Mouse (Mus musculus) gastrocnemius, postnatal 14 days (tissue): ENCODE results near the gene 1700069L16Rik. TPM values are rescaled to one million over a fixed set of nuclear protein-coding genes. Genes with fewer than 3 reads are reported as not detected.
A peak's percentile ranks its signal among the peaks of the same experiment; 100 is the strongest.

Experiments used
- DNase-seq: peaks from one replicate; pipeline ENCODE4 v3.0.0; 2021; ENCODE audit warnings: mixed read lengths
- intact Hi-C: fragments of 180-260 bp; cut with DNase I; formaldehyde crosslinking; loops from one replicate; pipeline ENCODE4 v1.15.1; 2025; ENCODE audit warnings: low total_unique reads
- total RNA-seq, 2 experiments: library from RNA; stranded (reverse); gene quantifications; 2 replicates each; pipeline ENCODE4 v1.2.3; 2021

The 1700069L16Rik gene
- total RNA-seq, 2 experiments from 2014 or later: not detected

DNA sequence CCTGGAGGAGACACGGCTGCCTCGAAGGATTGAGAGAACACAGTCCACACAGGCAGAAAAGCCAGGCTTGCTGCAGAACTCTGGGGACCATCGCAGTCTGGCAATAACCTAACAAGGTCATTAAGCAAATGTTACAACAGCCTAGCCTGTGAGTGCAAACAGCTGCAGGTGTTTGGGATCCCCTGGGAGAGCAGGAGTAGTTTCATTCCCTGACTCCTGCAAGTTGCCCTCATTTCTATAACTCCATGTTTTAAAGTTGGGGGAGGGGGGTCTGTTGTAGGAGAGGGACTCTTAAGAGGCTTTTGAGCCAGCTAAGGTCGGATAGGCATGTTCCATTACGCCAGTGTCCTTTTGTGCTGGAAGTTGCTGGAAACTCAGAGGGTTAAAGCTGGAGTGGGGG lies 30.2 kb downstream of the 1700069L16Rik start:
- intact Hi-C loops: no loop called here
- DNase-seq: peak; percentile 11

DNA sequence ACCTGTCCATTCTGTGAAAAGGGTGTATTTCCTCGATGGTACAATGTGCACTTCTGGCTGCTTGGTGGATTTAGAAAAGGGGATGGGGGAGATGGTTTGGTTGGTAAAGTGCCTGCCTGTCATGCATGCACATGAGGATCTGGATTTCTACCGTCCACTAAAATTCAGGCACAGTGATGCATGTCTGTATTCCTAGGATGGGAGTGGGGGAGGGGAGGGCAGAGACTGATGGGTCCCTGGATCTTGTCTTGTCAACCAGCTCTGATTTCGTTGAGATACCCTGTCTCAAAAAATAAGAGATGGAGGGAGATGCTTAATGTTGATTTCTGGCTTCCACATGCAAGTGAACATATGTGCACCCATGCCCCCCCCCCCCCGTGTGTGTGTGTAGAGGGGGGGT lies 30.6 kb downstream of the 1700069L16Rik start:
- intact Hi-C loops: no loop called here
- DNase-seq: no peak

DNA sequence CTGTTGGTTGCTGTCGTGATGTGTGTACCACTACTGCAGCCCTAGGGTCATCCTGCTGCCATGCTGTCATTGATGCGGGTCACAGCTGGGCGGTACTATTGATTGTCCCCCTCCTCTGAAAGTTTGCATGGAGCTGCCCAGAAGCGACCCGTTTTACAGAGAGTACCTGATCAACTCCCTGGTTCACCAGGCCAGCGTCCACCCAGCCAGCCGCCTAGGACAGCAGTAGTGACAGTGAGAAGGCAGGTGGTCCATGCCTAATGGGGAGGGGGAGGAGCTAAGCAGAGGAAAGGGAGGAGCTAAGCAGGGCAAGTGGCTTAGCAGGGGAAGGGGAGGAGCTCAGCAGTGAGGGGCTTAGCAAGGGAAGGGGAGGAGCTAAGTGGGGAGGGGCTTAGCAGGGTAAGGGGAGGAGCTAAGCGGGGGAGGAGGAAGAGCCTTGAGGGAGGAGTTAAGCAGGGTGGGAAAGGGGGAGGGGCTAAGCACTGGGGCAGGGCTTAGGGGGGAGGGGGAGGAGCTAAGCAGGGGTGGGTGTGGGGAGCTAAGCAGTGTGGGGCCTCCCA lies 31.3 kb downstream of the 1700069L16Rik start:
- intact Hi-C loops: no loop called here
- DNase-seq: no peak

DNA sequence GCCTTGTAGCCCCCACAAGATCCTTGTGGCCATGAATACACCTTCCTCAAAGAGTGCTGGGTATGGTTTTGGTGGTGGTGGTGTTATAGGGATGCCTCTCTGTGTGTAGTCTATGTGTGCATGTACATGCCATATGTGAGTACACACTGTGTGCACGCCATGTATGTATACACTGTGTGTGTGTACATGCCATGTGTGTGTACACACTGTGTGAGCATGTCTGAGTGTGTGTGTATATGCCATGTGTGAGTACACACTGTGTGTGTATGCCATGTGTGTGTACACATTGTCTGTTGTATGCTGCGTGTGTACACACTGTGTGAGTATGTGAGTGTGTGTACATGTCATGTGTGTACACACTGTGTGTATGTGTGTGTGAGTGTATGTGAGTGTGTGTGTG lies 33.7 kb downstream of the 1700069L16Rik start:
- no peak for DNase-seq
- intact Hi-C loops: no loop called here

DNA sequence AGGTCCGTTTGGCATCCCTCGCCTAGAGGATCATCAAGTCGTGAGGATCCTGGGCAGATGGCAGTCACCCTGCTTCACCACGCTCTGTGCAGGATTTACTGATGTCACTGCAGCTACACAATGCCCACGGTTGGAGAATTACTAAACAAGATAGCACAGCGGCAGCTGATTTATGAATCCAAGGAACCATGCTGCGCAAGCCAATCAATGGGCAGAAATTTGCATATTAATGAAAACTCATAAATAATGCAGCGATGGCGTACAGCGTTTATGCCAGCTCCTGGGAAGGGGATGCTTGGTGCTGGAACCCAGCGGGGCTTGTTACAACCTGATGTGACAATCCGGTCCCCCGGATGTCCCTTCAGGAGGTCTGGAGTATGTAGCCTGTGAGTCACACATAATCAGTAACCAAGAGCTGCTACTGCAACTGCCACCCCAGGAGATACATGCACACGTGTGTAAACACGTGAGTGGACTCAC lies 34.5 kb downstream of the 1700069L16Rik start:
- intact Hi-C loops: no loop called here
- no peak for DNase-seq

DNA sequence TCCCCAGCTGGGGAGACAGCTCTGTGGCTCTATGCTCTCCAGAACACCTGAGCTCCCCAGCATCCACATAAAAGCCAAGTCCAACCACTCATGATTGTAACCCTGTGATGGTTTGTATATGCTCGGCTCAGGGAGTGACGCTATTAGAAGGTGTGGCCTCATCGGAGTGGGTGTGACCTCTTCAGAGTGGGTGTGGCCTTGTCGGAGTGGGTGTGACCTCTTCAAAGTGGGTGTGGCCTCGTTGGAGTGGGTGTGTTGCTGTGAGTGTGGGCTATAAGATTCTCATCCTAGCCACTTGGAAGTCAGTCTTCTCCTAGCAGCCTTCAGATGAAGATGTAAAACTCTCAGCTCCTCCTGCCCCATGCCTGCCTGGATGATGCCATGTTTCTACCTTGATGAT lies 37.1 kb downstream of the 1700069L16Rik start:
- intact Hi-C loops: no loop called here
- DNase-seq: no peak

DNA sequence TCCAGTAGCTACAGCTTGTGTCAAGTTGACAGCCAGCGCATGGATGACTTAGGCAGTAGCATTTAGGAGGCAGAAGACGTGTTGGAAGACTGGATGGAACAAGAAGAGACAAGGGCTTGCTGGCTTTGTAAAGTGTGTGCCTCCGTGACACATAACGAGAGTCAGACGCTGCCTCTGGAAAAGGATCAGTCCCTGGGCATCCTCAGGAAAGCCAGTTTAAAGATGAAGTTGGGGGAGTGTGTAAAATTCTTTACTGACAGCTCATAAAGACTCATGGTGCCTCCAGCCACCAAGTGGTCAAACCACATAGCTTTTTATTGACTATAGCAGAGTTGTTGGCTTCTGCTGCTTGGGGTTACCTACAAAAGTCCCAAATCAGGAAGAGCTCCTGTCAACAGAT lies 39.1 kb downstream of the 1700069L16Rik start:
- intact Hi-C loops: no loop called here
- no peak for DNase-seq

DNA sequence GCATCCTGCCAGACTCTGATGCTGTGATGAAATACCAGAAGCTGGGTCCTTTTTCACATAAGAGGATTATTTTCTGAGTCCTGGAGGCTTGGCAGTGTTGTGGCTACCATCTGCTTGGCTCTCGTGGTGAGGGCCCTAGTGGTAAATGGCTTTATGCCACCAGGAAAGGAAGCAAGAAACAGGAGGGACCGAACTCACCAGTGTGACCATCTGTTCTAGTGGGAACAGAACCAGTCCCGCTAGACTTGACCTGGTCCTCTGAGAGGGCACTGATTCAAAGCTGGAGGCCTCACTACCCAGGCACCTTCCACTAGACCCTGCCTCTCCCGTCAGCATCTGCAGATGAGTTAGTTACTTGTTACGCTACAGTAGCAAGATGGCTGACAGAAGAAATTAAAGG lies 41.3 kb downstream of the 1700069L16Rik start:
- DNase-seq: no peak
- intact Hi-C loops: no loop called here

DNA sequence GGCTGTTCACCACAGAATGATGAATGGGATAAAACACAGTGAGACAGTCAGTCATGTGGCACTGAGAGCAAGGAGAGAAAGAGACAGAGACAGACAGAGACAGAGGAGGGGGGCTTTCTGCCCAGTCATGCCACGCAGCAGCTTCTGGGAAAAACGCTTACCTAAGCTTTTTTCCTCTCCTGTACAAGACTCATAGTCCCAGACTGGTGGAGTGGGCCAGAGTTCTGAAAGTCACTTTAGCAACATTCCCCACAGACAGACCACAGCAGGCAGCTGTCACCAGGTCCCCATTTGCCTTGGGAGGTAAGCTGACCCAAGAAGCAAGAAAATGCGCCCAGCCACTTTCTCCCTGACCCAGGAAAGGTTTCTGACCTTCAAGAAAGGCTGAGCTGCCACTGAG lies 42.1 kb downstream of the 1700069L16Rik start:
- DNase-seq: no peak
- intact Hi-C loops: no loop called here

DNA sequence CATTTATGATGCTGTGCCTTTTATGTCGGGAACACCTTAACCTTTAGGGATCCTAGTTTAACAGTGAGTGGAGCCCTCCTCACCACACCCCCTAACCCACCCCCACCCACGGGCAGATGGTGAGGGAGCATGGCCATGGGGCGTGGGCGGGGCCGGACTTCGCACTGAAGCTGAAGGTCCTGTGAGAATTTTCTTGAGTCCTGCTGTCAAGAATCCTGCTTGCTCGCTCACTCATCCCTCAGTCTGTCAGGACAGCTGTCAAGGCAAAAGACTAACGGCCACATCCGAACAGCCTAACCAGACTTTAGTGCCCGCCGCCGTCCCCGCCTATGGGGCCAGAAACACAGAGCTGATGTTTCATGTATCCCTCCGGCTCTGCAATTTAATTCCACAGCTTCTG lies 43.4 kb downstream of the 1700069L16Rik start:
- DNase-seq: no peak
- intact Hi-C loops: no loop called here

DNA sequence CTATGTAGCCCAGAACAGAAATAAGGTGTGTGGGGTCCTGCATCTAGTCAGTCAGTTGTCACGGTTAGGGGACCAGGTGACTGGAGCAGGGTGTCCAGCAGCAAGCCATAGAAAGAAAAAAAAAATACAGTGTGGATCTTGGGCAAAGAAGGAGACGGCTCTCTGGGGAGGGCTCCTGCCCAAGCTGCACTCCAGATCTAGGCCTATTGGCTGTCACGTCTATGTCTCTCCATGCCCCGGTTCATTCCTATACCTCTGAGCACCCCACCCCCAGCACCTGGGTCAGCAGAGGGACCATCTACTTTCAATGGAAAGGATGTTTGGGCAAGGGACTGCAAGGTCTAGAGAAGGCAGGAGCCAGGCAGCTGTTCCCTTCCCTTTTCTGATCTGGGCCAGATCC lies 45.1 kb downstream of the 1700069L16Rik start:
- intact Hi-C loops: no loop called here
- no peak for DNase-seq

DNA sequence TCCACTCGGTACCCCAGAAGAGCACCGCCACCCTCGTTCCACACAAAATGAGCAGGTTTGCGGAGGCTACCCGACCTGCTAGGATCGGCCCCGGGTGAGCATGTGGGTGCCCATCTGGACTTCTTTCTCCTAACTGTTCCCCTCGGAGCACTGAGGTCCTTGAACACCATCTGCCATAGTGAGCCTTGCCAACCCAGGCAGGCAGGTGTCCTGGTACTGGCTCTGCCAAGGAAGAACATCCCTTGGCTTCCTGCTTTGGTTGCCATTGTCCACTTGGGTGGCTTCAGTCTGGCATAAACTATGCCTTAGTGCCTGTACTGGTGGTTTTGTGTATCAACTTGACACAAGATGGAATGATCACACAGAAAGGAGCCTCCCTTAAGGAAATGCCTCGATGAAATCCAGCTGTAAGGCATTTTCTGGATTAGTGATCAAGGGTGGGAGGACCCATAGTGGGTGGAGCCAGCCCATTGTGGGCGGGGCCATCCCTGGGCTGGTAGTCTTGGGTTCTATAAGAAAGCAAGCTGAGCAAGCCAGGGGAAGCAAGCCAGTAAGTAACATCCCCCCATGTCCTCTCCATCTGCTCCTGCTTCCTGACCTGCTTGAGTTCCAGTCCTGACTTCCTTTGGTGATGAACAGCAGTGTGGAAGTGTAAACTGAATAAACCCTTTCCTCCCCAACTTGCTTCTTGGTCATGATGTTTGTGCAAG lies 45.7 kb downstream of the 1700069L16Rik start:
- DNase-seq: no peak
- intact Hi-C loops: no loop called here

DNA sequence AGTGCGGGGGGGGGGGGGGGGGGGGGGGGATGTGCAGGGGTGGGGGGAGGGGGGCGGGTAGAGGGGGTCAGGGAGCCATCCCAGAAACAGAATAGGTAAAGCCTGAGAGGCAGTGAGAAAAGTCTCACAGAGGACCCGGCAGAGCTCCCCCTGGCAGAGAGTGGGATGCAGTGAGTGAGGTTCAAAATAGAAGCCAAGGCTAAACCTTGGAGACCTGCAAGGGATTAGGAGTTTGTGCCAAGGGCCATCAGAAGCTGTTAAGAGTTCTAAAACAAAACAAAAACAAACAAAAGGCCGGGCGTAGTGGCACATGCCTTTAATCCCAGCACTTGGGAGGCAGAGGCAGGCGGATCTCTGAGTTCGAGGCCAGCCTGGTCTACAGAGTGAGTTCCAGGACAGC lies 47.0 kb downstream of the 1700069L16Rik start:
- intact Hi-C loops: no loop called here
- DNase-seq: no peak

DNA sequence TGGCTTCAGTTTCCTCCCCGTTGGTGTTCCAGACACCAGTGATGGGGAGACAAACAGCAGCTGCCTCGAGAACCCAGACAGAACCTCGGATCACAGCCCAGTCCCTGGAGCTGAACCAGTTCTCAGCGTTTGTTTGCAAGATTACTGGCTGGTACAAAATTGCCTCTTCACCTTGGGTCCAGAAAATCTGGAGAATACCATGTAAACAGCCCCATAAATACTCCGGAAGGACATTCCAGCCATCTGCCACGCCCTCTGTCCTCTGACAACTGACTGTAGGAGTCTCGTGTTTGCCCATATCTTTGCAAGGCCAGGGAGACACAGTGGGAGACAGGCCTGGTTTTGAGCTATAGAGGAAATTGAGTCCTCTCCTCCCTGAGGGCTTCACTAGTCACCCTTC lies 49.7 kb downstream of the 1700069L16Rik start:
- no peak for DNase-seq
- intact Hi-C loops: no loop called here

DNA sequence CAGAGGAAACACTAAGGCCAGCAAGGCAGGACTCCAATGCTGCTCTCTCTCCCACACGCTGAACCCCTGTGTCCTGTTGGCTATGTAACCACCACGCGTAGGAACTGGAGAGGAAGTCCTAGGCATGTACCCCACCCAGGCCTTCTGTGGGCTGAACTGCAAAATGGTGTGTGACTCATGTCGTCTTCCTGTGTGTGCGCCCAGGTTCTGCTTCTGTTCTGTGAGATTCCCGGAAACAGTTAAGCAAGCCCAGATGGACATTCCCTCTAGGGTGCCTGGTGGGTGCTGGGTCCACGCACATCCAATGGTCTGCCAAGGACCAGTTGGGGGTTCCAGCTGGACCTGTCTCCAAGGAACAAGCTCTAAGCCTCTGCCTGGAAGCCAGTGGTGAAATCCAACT lies 52.1 kb downstream of the 1700069L16Rik start:
- peak; percentile 37 for DNase-seq
- intact Hi-C loops: no loop called here

DNA sequence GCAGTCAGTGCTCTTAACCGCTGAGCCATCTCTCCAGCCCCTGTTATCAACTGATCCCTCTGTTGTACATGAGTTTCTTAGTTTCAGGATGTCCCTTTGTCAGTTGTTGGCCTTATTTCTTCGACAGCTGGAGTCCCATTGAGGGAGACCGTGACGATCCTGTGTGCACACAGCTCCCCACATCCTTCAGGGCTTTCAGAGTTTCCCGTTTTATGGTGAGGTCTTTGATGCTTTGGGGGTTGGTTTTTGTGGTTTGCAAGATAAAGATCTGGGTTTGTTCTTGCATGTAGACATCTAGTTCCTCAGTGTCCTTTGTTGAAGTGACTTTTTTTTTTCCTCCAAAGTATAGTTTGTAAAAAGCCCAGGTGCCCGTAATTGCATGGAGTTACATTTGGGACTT lies 54.0 kb downstream of the 1700069L16Rik start:
- no peak for DNase-seq
- intact Hi-C loops: no loop called here

DNA sequence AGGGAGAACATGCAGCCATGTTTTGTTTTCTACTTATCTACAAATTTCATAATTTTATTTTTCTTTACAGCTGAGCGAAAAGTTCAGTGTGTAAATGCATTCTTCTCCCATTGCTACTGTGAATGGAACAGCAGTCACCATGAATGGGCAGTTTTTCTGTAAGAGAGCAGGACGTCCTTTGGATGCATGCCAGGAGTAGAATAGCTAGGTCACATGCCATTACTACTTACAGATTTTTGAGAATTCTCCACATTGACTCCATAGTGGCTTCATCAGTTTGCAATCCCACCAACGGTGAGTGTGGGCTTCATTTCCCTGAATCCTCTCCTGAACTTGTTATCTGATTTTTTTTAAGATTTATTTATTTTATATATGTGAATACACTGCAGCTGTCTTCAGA lies 54.5 kb downstream of the 1700069L16Rik start:
- no peak for DNase-seq
- intact Hi-C loops: no loop called here

DNA sequence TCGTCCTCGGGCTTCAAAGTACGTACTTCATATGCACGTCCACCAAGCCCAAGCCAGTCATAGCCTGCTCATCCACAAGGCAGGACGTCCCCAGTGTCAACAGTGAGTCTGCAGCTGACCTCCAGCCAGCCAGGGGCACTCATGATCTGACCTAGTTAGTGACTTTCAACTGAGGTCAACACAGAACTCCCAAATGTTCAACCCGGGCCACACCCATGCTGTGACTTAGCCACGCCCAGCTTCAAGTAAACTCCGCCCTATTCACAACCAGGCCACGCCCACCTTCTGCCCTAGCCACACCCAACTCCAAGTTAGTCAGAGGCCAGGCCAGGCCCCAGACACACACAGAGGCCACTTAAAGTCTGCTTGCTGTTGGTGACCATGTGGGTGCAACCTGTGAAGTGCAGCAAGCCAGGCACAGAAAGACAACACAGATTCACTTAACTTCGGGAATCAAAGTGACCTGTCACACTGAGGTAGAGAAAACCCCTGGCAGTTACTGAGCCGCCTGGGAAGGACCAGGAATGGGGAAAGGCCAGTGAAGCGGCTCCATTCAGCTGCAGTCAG lies 59.9 kb downstream of the 1700069L16Rik start:
- intact Hi-C loops: no loop called here
- peak; percentile 16 for DNase-seq

DNA sequence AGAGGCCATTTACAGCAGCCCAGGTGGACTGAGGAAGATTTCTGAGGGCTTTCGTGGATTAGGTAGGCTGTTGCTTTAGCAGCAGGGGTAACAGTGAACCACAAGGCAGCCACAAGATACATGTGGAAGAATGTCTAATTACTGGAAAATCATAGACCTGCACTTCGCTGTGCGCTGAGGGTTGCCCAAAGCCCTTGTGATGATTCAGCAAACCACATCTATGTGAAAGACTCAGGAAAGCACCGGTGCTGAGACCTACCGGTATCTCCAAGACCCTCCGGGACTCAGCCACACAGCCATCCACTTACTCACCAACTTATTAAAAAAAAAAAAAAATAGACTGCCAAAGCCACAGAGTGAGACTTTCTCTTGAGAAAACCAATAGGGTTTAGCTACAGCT lies 60.4 kb downstream of the 1700069L16Rik start:
- no peak for DNase-seq
- intact Hi-C loops: no loop called here

DNA sequence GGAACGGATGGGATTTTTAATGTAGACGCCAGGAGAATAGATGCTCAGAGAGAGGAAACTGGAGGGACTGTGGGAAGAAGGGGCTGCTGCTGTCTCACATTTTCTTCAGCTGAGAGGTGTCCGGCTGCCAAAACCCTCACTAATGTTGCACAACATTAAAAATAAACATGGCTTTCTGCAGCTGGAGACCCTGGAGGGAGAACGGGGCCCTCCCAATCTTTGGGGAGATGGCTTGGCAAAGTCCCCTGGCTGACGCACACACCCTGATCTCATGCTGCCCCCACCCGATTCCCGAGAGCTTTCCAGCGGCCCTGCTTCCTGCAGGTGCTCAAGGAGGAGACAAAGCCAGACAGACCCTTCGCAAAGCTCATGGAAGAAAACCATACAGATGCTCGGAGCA lies 63.7 kb downstream of the 1700069L16Rik start:
- DNase-seq: peak; percentile 86
- intact Hi-C loops: no loop called here

DNA sequence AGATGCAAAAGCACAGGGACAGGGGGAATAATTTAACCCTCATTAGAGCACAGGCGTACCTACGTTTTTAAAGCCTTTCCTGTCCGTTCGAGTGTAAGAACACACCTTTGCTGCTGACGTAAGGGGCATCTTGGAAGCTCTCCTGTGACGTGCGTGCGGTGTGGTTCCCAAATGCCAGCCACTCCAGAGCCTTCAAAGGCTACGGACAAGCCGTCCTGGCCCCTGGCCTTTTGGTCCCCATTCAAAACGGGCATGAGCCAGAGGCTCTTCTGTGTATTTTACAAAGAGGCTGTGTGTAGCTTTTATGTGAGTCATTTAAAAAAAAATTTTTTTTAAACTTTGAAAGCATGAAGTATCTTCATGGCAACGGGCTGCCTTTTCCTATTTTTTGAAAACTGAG lies 69.8 kb downstream of the 1700069L16Rik start:
- intact Hi-C loops: no loop called here

More for the DNA sequence above, 69.8 kb downstream of the 1700069L16Rik start:
- no peak for DNase-seq
